Mouse (Mus musculus): ENCODE measurements at regions not wholly inside any gene's neighbourhood (a gene's known extent, or its start where the extent isn't known, plus 50 kb on each side); places are given as distances from the start of the nearest gene placed in this dataset.
A peak's percentile ranks its signal among the peaks of the same experiment; 100 is the strongest.

DNA sequence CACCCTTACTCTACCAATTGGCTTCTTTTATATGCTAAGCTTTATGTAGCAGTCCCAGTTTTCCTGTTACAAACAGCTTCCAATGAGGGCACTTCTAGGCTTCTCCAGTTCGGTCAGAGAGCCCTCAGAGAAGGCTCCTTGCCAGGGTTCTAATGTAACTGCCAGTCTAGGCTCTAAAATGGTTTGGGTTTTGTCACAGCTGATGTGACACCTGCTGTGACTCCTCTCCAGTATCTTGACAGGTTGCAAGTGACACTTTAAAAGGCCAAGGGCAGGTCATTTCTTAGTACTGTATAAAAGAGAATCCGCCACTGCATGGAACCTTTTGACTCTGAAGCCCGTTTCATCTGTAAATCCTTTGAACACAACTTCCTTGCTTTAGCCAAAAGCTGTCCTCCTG lies 54.0 kb upstream of the Nedd9 start:
- intact Hi-C loops (cut with DNase I; ENCODE audit: low total_unique reads): no loop called here
- peak; percentile 11 for DNase-seq

DNA sequence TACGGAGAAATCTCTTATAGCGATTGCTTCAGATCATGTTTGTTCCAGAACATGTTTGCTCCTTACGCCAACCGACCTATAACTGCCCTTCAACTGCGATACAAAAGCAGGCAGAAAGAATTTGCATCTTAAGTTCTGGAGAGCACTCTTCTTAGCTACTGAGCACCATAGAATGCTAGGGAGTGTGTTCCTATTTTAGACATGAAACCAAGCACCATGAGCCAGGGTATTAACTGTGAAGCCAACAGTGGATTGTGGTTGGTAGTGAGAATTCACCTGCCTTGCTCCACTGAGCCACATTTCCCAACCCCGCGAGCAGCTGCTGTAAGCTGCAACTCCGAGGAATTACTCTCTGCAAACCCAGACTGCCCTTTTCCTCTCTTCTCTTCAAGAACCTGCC lies 58.9 kb upstream of the Nedd9 start:
- intact Hi-C loops (cut with DNase I; ENCODE audit: low total_unique reads): no loop called here
- DNase-seq: no peak

DNA sequence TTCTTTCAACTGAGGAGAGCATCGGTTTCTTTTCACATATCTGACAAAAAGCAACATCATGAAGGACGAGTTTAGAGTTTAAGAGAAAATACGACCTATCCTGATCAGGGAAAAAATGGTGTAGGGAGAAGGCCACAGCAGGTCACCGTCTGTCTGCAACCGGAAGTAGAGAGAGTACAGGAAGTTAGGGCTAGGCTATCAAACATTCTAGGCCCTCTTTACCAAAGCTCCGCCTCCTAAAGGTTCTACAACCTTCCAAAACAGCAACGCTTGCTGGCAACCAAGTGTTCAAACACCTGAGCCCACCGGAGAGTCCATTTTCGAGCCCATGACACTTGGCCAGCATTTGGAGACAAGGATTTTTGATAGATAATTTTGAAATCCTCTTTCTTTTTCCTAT lies 59.2 kb upstream of the Tmem170b start:
- no peak for DNase-seq
- intact Hi-C loops (cut with DNase I; ENCODE audit: low total_unique reads): no loop called here

DNA sequence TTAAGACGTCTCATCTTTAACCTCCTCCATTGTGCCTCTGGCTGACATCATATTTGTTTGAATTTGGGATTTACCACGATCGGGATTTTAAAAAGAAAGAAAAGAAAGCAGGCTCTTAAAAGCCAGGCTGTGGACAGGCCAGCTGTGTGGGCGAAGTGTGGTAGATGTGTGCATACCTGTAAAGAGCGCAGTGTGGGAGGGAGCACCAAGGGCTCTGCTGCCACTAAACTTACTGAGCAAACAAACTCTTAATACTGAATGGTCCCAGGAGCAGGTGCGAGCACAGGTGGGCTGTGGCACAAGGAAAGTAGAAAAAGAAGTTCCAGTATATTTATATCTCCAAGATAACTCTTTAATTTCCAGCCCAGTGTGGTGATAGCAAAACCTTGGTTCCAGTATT lies 56.4 kb upstream of the Tmem170b start:
- intact Hi-C loops (cut with DNase I; ENCODE audit: low total_unique reads): no loop called here
- no peak for DNase-seq

DNA sequence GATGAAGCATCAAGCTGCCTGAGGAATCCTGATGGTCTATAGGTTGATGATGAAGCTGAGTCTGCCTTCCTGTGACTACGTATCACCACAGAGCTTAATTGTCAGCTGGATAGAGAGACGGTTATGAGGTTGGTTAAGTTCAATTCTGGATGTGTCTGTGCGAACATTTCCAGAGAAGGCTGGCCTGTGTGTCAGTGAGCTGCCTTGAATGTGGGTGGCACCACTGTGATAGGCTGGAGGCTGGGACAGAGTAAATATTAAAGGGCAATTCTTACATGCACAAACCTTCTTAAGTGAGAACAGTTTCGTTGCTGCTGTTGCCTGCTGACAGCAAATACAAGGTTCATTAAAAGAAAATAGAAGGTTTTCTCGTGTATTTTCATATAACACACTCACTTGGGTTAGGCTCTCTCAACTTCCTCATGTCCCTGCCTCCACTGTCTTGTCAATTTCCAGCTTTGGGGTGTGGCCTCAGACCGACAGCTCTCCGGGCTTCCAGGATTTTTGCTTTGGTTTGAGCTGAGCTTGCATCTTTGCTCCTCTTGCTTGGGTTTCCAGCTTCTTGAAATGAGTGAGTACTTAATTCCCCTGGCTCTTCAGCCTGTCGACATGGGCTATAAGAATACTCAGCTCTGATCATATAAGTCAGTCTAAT lies 55.3 kb upstream of the Tmem170b start:
- intact Hi-C loops (cut with DNase I; ENCODE audit: low total_unique reads): loop anchor here (10.0 kb wide), 1 partner anchor 86 kb away; no protein-coding TSS in a partner anchor
- DNase-seq: no peak

DNA sequence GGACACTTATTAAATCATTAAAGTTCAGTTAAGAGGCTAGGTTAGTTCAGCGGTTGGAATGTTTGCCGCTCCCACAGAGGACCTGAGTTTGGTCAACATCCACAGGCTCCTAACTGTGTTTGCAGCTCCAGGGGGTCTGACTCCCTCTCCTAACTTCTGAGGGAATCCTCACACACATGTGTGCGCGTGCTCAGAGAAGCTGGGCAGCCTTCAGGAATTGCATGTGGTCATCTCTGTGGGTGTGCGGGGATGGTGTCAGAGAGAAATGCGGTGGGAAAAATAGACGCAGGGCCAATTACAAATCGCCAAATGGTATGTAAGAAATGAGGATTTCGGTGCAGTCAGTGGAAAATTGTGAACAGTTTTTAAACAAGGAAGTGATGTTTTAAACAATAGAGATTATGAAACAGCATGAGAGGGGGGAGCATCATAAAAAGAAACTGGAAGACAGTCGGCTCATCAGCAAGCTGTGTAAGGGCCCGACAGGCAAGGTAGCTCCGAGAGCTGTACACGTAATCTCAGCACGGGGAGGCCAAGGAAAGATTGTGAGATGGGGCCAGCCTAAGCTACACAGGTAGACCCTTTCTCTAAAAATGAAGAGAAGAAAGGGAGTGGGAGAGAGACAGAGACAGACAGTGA lies 53.9 kb upstream of the Tmem170b start:
- DNase-seq: no peak
- intact Hi-C loops (cut with DNase I; ENCODE audit: low total_unique reads): loop anchor here (10.0 kb wide), 1 partner anchor 87 kb away; no protein-coding TSS in a partner anchor

DNA sequence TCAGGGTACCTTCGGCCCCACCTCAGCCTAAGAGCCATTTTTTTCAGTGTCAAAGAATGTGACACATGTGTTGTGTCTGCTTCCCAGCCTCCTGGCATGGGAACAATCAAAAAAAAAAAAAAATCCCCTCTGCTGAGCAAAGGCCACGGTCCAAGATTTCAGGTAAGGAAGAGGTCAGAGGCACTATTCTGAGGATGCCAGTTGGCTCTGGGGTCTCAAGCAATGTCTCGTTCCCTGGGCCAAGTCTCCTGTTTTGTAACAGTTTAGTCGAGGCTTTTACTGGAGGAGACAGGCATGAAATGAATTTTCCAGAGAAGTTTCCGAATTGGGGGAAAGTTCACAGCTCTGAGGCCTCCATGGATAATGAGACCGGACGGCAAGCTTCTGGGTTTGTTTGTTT lies 51.3 kb upstream of the Tmem170b start:
- intact Hi-C loops (cut with DNase I; ENCODE audit: low total_unique reads): loop anchor here (10.0 kb wide), 1 partner anchor 90 kb away; no protein-coding TSS in a partner anchor
- DNase-seq: no peak

All from gastrocnemius, postnatal 14 days (tissue).